Mouse (Mus musculus) lung, postnatal 0 days (tissue): ENCODE measurements around the gene Ints6l.

Source experiments
- CTCF ChIP-seq: IDR thresholded peaks from 2 replicates; pipeline ENCODE4 v1.5.1; 2016; ENCODE audit warnings: antibody characterized with exemption, mild to moderate bottlenecking
- EP300 ChIP-seq: IDR thresholded peaks from 2 replicates; pipeline ENCODE4 v1.6.1; 2016; ENCODE audit warnings: antibody characterized with exemption, mild to moderate bottlenecking, control low read depth

- no peak for TF ChIP-seq CTCF
- TF ChIP-seq EP300 = no peak
Observed at GRCm38 (mm10) chrX:56456379-56456778, 1.7 kb downstream of the Ints6l start.
